In genomic region chr13:63570456-63570855, GRCm38 (mm10) we compare ENCODE assay signal across 13 mouse cellular contexts. TPM values are rescaled to one million over a fixed set of nuclear protein-coding genes. Genes with fewer than 3 reads are reported as not detected.
DNase-seq lines count a peak whose midpoint lies in the region; ATAC-seq lines count a peak whose summit lies in the region.
"Had no signal": no experiment of that assay in that cellular context is flagged by ENCODE, and none has a peak within 500 bp of the region (broad histone marks: within the 10 kb centered on the region; RNA-seq: fewer than 3 reads in every experiment).

No protein-coding gene starts in this region.

- no peak for ATAC-seq in embryonic facial prominence, embryonic 14.5 days (ENCODE audit: low read depth)
- no peak for ATAC-seq in intestine, embryonic 16.5 days
- no peak for ATAC-seq in neural tube, embryonic 12.5 days (ENCODE audit: low FRiP score, low read depth)

- peak overlapping the region; percentile 82 for H3K4me2 ChIP-seq in embryonic facial prominence, embryonic 14.5 days (ENCODE audit: low read depth, low read length)
- peak overlapping the region; percentile 86 for H3K4me2 ChIP-seq in intestine, embryonic 16.5 days (ENCODE audit: low read depth, low read length)
- peak overlapping the region; percentile 90 for H3K4me2 ChIP-seq in neural tube, embryonic 12.5 days (replicated peaks)
- H3K4me2 ChIP-seq: liver, embryonic 15.5 days had no signal

- H3K36me3 ChIP-seq in embryonic facial prominence, embryonic 14.5 days (ENCODE audit: control insufficient read depth, insufficient read depth, low read length): no peaks in the 10 kb centered on the region
- no peaks in the 10 kb centered on the region for H3K36me3 ChIP-seq in intestine, embryonic 16.5 days (ENCODE audit: control insufficient read depth, insufficient read depth, low read length)
- H3K36me3 ChIP-seq in neural tube, embryonic 12.5 days: no peaks in the 10 kb centered on the region
- H3K36me3 ChIP-seq: G1E; liver, embryonic 15.5 days had no signal

- peak overlapping the region; percentile 47; the same call in 1 of the 2 replicates for H3K9ac ChIP-seq in embryonic facial prominence, embryonic 14.5 days (ENCODE audit: low read depth, low read length)
- H3K9ac ChIP-seq in intestine, embryonic 16.5 days (ENCODE audit: low read depth, low read length): peak overlapping the region; percentile 44; the same call in 1 of the 2 replicates
- peak overlapping the region; percentile 26; the same call in 1 of the 2 replicates for H3K9ac ChIP-seq in neural tube, embryonic 12.5 days
- H3K9ac ChIP-seq: liver, embryonic 15.5 days had no signal

- H3K4me1 ChIP-seq in embryonic facial prominence, embryonic 14.5 days (ENCODE audit: control insufficient read depth, insufficient read depth, low read length): peaks cover 13% of the 10 kb centered on the region; the same call in 1 of the 2 replicates
- H3K4me1 ChIP-seq in intestine, embryonic 16.5 days (ENCODE audit: control insufficient read depth, insufficient read depth, low read length): peaks cover 10% of the 10 kb centered on the region
- peaks cover 30% of the 10 kb centered on the region for H3K4me1 ChIP-seq in neural tube, embryonic 12.5 days

- H3K4me3 ChIP-seq in embryonic facial prominence, embryonic 14.5 days (ENCODE audit: low read depth, low read length): peak overlapping the region; percentile 77
- H3K4me3 ChIP-seq in intestine, embryonic 16.5 days (ENCODE audit: low read length): peak overlapping the region; percentile 31; the same call in 1 of the 2 replicates
- 0 out of 2 replicates have a peak overlapping the region, but pooled peaks have one; percentile 19 for H3K4me3 ChIP-seq in neural tube, embryonic 12.5 days
- H3K4me3 ChIP-seq: liver, embryonic 15.5 days had no signal

- H3K9me3 ChIP-seq in embryonic facial prominence, embryonic 14.5 days (ENCODE audit: control insufficient read depth, low read length): no peaks in the 10 kb centered on the region
- no peaks in the 10 kb centered on the region for H3K9me3 ChIP-seq in intestine, embryonic 16.5 days (ENCODE audit: control insufficient read depth, low read length)
- H3K9me3 ChIP-seq in neural tube, embryonic 12.5 days: no peaks in the 10 kb centered on the region
- H3K9me3 ChIP-seq: liver, embryonic 15.5 days had no signal

- intact Hi-C loops in heart, postnatal 36 days (cut with DNase I): no loop called here
- intact Hi-C loops in left cerebral cortex, postnatal 4 days (cut with DNase I): no loop called here

- H3K27me3 ChIP-seq in embryonic facial prominence, embryonic 14.5 days (replicated peaks; ENCODE audit: control insufficient read depth, insufficient read depth, low read length): peaks cover 26% of the 10 kb centered on the region
- peaks cover 6% of the 10 kb centered on the region; the same call in 1 of the 2 replicates for H3K27me3 ChIP-seq in intestine, embryonic 16.5 days (replicated peaks; ENCODE audit: control insufficient read depth, insufficient read depth, low read length)
- H3K27me3 ChIP-seq in neural tube, embryonic 12.5 days (replicated peaks): peaks cover 24% of the 10 kb centered on the region; the same call in 1 of the 2 replicates

- DNase-seq in cerebellum, adult 11 months: peak; percentile 4
- no peak for DNase-seq in cerebellum, postnatal 4 days (ENCODE audit: low spot score in 2 of 2)
- DNase-seq in embryonic facial prominence, embryonic 14.5 days (ENCODE audit: low spot score): no peak
- no peak for DNase-seq in heart, postnatal 36 days
- DNase-seq in left cerebral cortex, postnatal 4 days: no peak
- no peak for DNase-seq in gastrocnemius, postnatal 4 days (ENCODE audit: low spot score in 2 of 2)
- DNase-seq: adrenal gland, postnatal 36 days; cerebellum, postnatal 36 days; heart, postnatal 10 days had no signal

- no peak overlapping the region; the same call in 1 of the 2 replicates for H3K27ac ChIP-seq in embryonic facial prominence, embryonic 14.5 days (replicated peaks; ENCODE audit: low read depth, low read length)
- peak overlapping the region; percentile 93; the same call in 1 of the 2 replicates for H3K27ac ChIP-seq in intestine, embryonic 16.5 days (ENCODE audit: low read length)
- no peak overlapping the region for H3K27ac ChIP-seq in neural tube, embryonic 12.5 days
- H3K27ac ChIP-seq: liver, embryonic 15.5 days had no signal

RNA-seq across cellular contexts. Expression of gene Ptch1, which starts 2.9 kb away (rescaled TPM):
- polyA plus RNA-seq in embryonic facial prominence, embryonic 14.5 days (2014; fragmentation: Nextera tagmentation; extraction: Ambion mirVana): 22.7 and 23.2 TPM in 2 replicates
- 24.5 and 25.5 TPM in 2 replicates for polyA plus RNA-seq in intestine, embryonic 16.5 days (2015; fragmentation: Nextera tagmentation; extraction: Ambion mirVana)
- polyA plus RNA-seq in neural tube, embryonic 12.5 days (2016; fragmentation: Nextera tagmentation; extraction: Ambion mirVana): 22.6 and 23.9 TPM in 2 replicates
- total RNA-seq in heart, postnatal 36 days (2021): 10 to 100 TPM; 17.5 to 18.5 TPM
- 10 to 100 TPM; 37.5 to 40.9 TPM for total RNA-seq in left cerebral cortex, postnatal 4 days (2021)
- 10 to 100 TPM; 23.4 to 24.1 TPM for total RNA-seq in gastrocnemius, postnatal 4 days (2021)

Comparison
In these comparisons a context has a peak if more than half of its experiments do, and no peak if none do; other contexts are left out.
1. H3K4me3 ChIP-seq: peak in every context shown above with its lines; median percentile 77 in embryonic facial prominence, embryonic 14.5 days; 31 in intestine, embryonic 16.5 days; 19 in neural tube, embryonic 12.5 days.